Mouse (Mus musculus) urinary bladder, postnatal 10 days (tissue): Measurements from ENCODE around the gene Mcrip2.
A peak's percentile ranks its signal among the peaks of the same experiment; 100 is the strongest.
"Not testable (repeated sequence)": the region's sequence is repeated elsewhere in the genome, so short reads cannot be mapped to it uniquely, and the experiment has no call there.

Experiments
- DNase-seq: peaks from one replicate; pipeline ENCODE4 v3.0.0; 2022; ENCODE audit warnings: low spot score

The Mcrip2 gene

GRCm38 (mm10) chr17:25880196-25880910 is 11.8 kb upstream of the Mcrip2 start, which contains the start of gene Wfikkn1:
Wfikkn1 (minus strand) TSS chr17:25880858.
- DNase-seq, result no peak

GRCm38 (mm10) chr17:25879750-25880149 is 11.2 kb upstream of the Mcrip2 start:
- DNase-seq, result no peak

DNA sequence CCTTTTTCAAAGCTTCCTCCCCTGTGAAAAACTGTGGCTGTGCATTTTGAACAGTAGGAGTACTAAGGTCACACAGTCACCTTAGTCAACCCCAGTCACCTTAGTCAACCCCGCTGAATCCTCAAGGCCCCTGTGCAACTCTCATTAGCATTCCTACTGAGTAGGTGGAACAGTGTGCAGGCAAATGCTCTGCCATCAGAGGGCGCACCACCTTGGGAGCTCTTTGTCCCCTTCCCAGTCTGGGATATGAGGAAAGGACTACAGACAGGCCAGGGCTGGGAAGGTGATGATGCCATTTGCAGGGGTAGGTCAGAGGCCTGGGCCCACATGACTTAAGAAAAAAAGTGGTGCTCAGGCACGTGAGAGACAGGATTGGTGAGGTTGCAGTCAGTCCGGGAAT is 10.7 kb upstream of the Mcrip2 start:
- no peak for DNase-seq

GRCm38 (mm10) chr17:25878611-25879180 is 10.1 kb upstream of the Mcrip2 start:
- DNase-seq, result no peak

GRCm38 (mm10) chr17:25877741-25878610 is 9.4 kb upstream of the Mcrip2 start:
- no peak for DNase-seq

- DNase-seq, result no peak
These were observed 8.5 kb upstream of the Mcrip2 start for GRCm38 (mm10) chr17:25877025-25877424.

GRCm38 (mm10) chr17:25876347-25876915 is 7.9 kb upstream of the Mcrip2 start:
- no peak for DNase-seq

DNA sequence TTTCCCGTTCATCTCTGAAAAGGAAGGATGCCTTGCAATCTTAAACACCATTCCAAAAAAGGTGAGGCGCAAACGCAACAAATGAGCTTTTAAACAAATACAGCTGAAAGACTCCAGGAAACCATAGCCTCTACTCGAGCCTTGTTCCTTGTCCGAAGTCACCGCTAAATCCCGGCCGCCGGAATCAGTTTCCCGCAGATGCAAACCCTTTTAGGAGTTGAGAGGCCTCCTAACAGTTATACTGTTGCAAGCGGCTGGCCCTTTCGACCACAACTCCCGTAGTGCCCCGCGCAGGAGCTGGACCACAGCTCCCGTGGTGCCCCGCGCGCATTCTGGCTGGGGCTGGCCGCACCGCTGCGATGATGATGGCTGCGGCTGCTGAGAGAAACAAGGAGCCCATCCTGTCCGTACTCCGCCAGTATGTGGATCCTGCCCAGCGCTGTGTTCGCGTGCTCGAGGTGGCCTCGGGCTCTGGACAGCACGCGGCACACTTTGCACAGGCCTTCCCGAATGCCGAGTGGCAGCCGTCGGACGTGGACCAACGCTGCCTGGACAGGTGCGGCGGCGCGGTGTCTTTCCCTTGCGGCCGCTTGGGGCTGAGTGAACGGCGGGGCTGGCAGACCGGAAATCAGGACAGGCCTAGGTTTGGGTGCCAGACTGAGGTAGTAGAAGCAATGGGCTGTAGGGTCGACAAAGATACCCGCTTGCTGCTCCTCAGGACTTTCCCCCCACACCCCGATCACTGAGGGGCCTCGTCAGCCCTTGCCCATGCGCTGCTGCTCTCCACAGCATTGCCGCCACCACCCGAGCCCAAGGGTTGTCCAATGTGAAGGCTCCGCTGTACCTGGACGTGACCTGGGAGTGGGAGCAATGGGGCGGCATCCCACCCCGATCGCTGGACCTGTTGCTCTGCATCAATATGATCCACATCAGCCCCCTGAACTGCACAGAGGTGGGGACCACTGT is 6.9 kb upstream of the Mcrip2 start:
- DNase-seq, result peak; percentile 58

DNA sequence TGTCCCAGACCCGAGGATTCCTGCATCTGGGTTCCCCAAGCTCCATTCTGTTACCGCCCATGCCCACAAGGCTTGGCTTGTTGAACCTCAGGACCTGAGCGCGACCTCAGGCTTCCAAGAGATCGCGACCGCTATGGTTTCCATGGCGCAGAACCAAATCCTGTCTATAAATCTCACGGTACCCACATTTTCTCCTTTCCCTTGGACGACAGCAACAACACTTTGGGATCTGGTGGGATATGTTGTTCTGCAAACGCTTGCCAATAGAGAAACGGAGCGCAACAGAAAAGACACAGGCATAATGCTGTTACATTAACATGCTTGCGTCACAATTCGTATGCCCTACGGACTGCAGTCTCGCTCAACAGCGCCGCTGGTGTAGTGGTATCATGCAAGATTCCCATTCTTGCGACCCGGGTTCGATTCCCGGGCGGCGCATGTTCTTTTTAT is 6.2 kb upstream of the Mcrip2 start, which contains the start of gene Mettl26:
Gene Mettl26, plus strand, starts transcription at position 354 of the 450 bp plus-strand sequence.
- peak; percentile 79 for DNase-seq

GRCm38 (mm10) chr17:25874148-25874720 is 5.7 kb upstream of the Mcrip2 start:
- DNase-seq, result no peak

GRCm38 (mm10) chr17:25873405-25874147 is 5.0 kb upstream of the Mcrip2 start:
- no peak for DNase-seq

DNA sequence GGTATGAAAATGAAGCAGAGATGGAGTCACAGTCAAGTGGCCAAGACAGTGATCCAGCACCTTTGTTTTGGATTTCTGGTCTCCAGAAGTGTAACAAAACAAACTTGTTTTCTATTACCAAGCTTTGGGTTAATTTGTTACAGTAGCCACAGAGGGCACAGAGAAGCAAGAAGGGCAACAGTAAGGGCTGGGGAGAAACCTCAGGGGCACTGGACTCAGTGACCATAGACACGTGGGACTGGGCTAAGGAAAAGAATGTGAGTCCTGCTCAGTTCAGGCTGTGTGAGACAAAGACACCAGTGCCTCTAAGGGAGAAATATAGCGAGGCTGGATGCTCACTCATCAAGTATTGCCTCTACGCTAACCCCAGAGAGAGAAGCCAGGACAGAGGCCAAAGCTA is 4.1 kb upstream of the Mcrip2 start:
- no peak for DNase-seq

GRCm38 (mm10) chr17:25871566-25871965 is 3.0 kb upstream of the Mcrip2 start:
- DNase-seq, result not testable (repeated sequence)

DNA sequence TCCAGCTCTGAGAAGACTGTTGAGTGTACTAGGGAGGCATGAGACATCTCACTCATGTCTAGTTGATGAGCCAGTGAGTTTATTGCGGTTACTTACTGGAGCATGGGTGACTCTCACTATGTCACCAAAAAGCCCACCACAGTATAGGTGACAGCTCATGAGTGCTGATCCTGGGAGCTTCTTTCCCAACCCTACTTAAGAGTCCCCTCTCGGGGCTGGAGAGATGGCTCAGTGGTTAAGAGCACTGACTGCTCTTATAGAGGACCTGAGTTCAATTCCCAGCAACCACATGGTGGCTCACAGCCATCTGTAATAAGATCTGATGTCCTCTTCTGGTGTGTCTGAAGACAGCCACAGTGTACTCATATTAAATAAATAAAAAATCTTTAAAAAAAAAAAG is 1.4 kb upstream of the Mcrip2 start:
- no peak for DNase-seq

- no peak for DNase-seq
These were observed 934 bp upstream of the Mcrip2 start for GRCm38 (mm10) chr17:25869498-25869897.

DNA sequence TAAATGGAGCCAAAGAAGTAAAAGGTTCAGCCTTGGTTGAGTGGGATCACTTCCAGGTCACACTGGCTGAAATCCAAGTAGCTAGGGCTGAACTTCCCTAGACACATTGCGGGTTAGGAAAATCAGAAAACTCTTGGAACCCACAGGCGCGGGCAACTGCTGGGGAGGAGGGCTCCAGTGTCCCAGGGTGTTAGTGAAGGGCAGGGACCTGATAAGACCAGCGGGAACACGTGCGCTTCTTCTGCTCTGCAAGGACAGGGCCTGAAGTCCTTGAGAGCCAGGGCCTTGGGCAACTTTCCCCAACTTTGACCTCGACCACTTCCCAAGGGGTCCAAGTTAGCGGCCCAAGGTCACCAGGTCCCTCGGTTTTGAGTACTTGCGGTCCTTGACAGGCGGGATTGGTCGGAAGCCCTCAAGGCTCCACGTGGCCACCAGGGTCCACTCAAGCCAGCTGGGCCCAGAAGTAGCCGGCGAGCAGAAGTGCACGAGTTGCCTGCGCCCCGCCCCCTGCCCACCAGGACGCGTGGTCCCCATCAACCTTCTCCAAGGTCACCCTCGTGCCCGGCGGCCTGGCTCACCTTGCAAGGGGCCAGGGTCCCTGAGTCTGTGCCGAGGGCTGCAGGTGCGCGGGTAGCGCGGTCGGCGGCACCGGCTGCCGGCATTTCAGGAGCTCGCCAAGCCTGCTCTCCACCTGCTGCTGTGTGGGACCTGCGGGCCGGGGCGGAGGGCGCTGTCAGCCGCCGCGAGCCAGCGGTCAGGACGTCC is 546 bp downstream of the Mcrip2 start:
- DNase-seq, result no peak

GRCm38 (mm10) chr17:25867509-25867835 is 1.1 kb downstream of the Mcrip2 start:
- no peak for DNase-seq

- no peak for DNase-seq
These were observed 2.4 kb downstream of the Mcrip2 start for GRCm38 (mm10) chr17:25866172-25866571.

- no peak for DNase-seq
These were observed 3.3 kb downstream of the Mcrip2 start for GRCm38 (mm10) chr17:25865288-25865687.
